Mouse (Mus musculus) ES-E14 (cell line): ENCODE results near the gene Cd5. TPM values are rescaled to one million over a fixed set of nuclear protein-coding genes. Genes with fewer than 3 reads are reported as not detected.

Source experiments
- DNase-seq: peaks from one replicate; pipeline ENCODE4 v3.0.0-alpha.2; 2013; ENCODE audit warnings: low read depth, low spot score
- H3K27ac ChIP-seq: 2 replicates; pipeline ENCODE4 v1.5.1; 2012; ENCODE audit warnings: low read depth, mild to moderate bottlenecking, low read length, moderate library complexity, mixed read lengths; ENCODE audit not compliant: poor library complexity, insufficient read depth, severe bottlenecking
- H3K36me3 ChIP-seq: 2 replicates; pipeline ENCODE4 v1.6.1; 2012; ENCODE audit warnings: mild to moderate bottlenecking, low read length, moderate library complexity, mixed read lengths; ENCODE audit not compliant: control insufficient read depth, poor library complexity, insufficient read depth, severe bottlenecking
- H3K4me1 ChIP-seq, 2 experiments: fragments of 150-350 bp in 1 of 2; sonication (generic) in 1 of 2; 2 replicates each; pipeline ENCODE4 v1.6.1; 2012; ENCODE audit warnings: low read length in 2 of 2, mild to moderate bottlenecking in 1 of 2, mixed read lengths in 1 of 2; ENCODE audit not compliant: control insufficient read depth in 2 of 2, insufficient read depth in 2 of 2, poor library complexity in 1 of 2
- H3K4me3 ChIP-seq, 2 experiments: fragments of 150-350 bp in 1 of 2; sonication (generic) in 1 of 2; 2 replicates each; pipeline ENCODE4 v1.5.1; 2012; ENCODE audit warnings: low read length in 2 of 2, low read depth in 1 of 2, mild to moderate bottlenecking in 1 of 2, mixed read lengths in 1 of 2; ENCODE audit not compliant: insufficient read depth in 1 of 2, poor library complexity in 1 of 2, severe bottlenecking in 1 of 2
- H3K9ac ChIP-seq: 2 replicates; pipeline ENCODE4 v1.6.1; 2012; ENCODE audit warnings: low read depth, mild to moderate bottlenecking, low read length, mixed read lengths; ENCODE audit not compliant: poor library complexity, insufficient read depth, severe bottlenecking
- H3K9me3 ChIP-seq: fragments of 150-350 bp; sonication (generic); 2 replicates; pipeline ENCODE4 v1.6.1; 2012; ENCODE audit warnings: low read depth, mild to moderate bottlenecking, low read length; ENCODE audit not compliant: control insufficient read depth, insufficient read depth
- CHD2 ChIP-seq: IDR thresholded peaks from 2 replicates; pipeline ENCODE4 v1.6.1; 2014; ENCODE audit warnings: mild to moderate bottlenecking, low read depth, low read length, inconsistent platforms
- HCFC1 ChIP-seq: IDR thresholded peaks from 2 replicates; pipeline ENCODE4 v1.6.1; 2012; ENCODE audit warnings: low read length, inconsistent platforms, borderline replicate concordance; ENCODE audit not compliant: insufficient read depth
- MAFK ChIP-seq: IDR thresholded peaks from 2 replicates; pipeline ENCODE4 v1.6.1; 2014; ENCODE audit warnings: mild to moderate bottlenecking, low read depth, low read length, inconsistent platforms; ENCODE audit not compliant: insufficient read depth
- ZC3H11A ChIP-seq: IDR thresholded peaks from 2 replicates; pipeline ENCODE4 v1.6.1; 2012; ENCODE audit warnings: low read depth, mild to moderate bottlenecking, inconsistent platforms, low read length, borderline replicate concordance
- ZNF384 ChIP-seq: IDR thresholded peaks from 2 replicates; pipeline ENCODE4 v1.6.1; 2012; ENCODE audit warnings: low read depth, low read length, inconsistent platforms
- in situ Hi-C, 2 experiments: fragments of 600-800 bp; cut with MboI; formaldehyde crosslinking; loops; one replicate each; pipeline ENCODE4 v1.15.1; 2025; ENCODE audit warnings: low sequenced_read_pairs in 2 of 2, inconsistent platforms in 1 of 2; ENCODE audit not compliant: unreplicated experiment in 2 of 2
- total RNA-seq: library from RNA; depleted of rRNA; stranded (reverse); fragments of 300-350 nt; gene quantifications from 2 replicates; pipeline ENCODE4 v1.2.3, GENCODE M21; 2012

Gene Cd5
- total RNA-seq, 1 experiment, result not detected

GRCm38 (mm10) chr19:10710088-10710511 lies 28.7 kb downstream of the Cd5 start:
- no peak overlapping the region for H3K27ac ChIP-seq
- peaks cover 0 to 4% of the 10 kb centered on the region in 2 experiments; a peak in 1 of 4 replicates for H3K4me1 ChIP-seq
- in situ Hi-C loops, result loop anchor here in 1 of 2 experiments (25.0 kb wide), 1 partner anchor 252 kb away; the partner anchor contains the start of gene Ms4a10
- no peak for TF ChIP-seq HCFC1
- TF ChIP-seq ZC3H11A, result no peak
- TF ChIP-seq CHD2, result no peak
- no peak for TF ChIP-seq ZNF384
- TF ChIP-seq MAFK, result no peak
- H3K36me3 ChIP-seq, result peaks cover 26% of the 10 kb centered on the region; the same call in 1 of the 2 replicates
- no peak overlapping the region for H3K4me3 ChIP-seq
- no peak for DNase-seq
- no peaks in the 10 kb centered on the region for H3K9me3 ChIP-seq
- no peak overlapping the region for H3K9ac ChIP-seq

- TF ChIP-seq ZC3H11A (peak; percentile 27; the same call in 1 of the 2 replicates), ZNF384 (no peak), MAFK (no peak)
- Histone ChIP-seq H3K27ac (no peak overlapping the region), H3K36me3 (peaks cover 26% of the 10 kb centered on the region; the same call in 1 of the 2 replicates), H3K4me1 (peaks cover 0 to 4% of the 10 kb centered on the region in 2 experiments; a peak in 1 of 4 replicates), H3K9ac (no peak overlapping the region), H3K4me3 (no peak overlapping the region), H3K9me3 (no peaks in the 10 kb centered on the region)
- in situ Hi-C loops, result loop anchor here in 1 of 2 experiments (25.0 kb wide), 1 partner anchor 253 kb away; the partner anchor contains the start of gene Ms4a10
- peak; percentile 70 for DNase-seq
Observed at GRCm38 (mm10) chr19:10709360-10710087, 29.3 kb downstream of the Cd5 start.

- H3K9ac ChIP-seq, result no peak overlapping the region
- DNase-seq, result no peak
- H3K9me3 ChIP-seq, result no peaks in the 10 kb centered on the region
- in situ Hi-C loops, result loop anchor here in 1 of 2 experiments (25.0 kb wide), 1 partner anchor 253 kb away; the partner anchor contains the start of gene Ms4a10
- peaks cover 26% of the 10 kb centered on the region; the same call in 1 of the 2 replicates for H3K36me3 ChIP-seq
- no peak overlapping the region for H3K4me3 ChIP-seq
- peaks cover 0 to 4% of the 10 kb centered on the region in 2 experiments; a peak in 1 of 4 replicates for H3K4me1 ChIP-seq
- TF ChIP-seq MAFK (no peak), HCFC1 (no peak), ZC3H11A (no peak), ZNF384 (no peak), CHD2 (no peak)
- H3K27ac ChIP-seq, result no peak overlapping the region
Observed at GRCm38 (mm10) chr19:10708900-10709299, 29.9 kb downstream of the Cd5 start.

GRCm38 (mm10) chr19:10707881-10708280 lies 30.9 kb downstream of the Cd5 start:
- H3K27ac ChIP-seq, result no peak overlapping the region
- H3K36me3 ChIP-seq, result peaks cover 18% of the 10 kb centered on the region; the same call in 1 of the 2 replicates
- H3K9ac ChIP-seq, result no peak overlapping the region
- no peak for DNase-seq
- H3K4me3 ChIP-seq, result no peak overlapping the region
- H3K4me1 ChIP-seq, result peaks cover 0 to 4% of the 10 kb centered on the region in 2 experiments; a peak in 1 of 4 replicates
- TF ChIP-seq ZNF384 (no peak), MAFK (no peak), HCFC1 (no peak), ZC3H11A (no peak), CHD2 (no peak)
- H3K9me3 ChIP-seq, result no peaks in the 10 kb centered on the region
- in situ Hi-C loops, result loop anchor here in 1 of 2 experiments (25.0 kb wide), 1 partner anchor 254 kb away; the partner anchor contains the start of gene Ms4a10
